Mouse (Mus musculus): ENCODE data around the gene Dscaml1. TPM values are rescaled to one million over a fixed set of nuclear protein-coding genes. Genes with fewer than 3 reads are reported as not detected.
A peak's percentile ranks its signal among the peaks of the same experiment; 100 is the strongest.

The Dscaml1 gene
- polyA plus RNA-seq, 1 experiment from 2014 or later = 0.06 TPM

GRCm38 (mm10) chr9:45610336-45611060, 184.1 kb downstream of the Dscaml1 start:
- H3K27me3 ChIP-seq (ENCODE audit: control insufficient read depth, insufficient read depth, low read length) = no peaks in the 10 kb centered on the region
- no peaks in the 10 kb centered on the region for H3K4me1 ChIP-seq (ENCODE audit: control insufficient read depth, insufficient read depth, low read length)
- WGBS = 58% methylated on average over 11 of the region's 11 CpGs
- no peak overlapping the region for H3K4me2 ChIP-seq (replicated peaks; ENCODE audit: low read depth, low read length)
- H3K9ac ChIP-seq (replicated peaks; ENCODE audit: low read depth, low read length) = no peak overlapping the region
- no peak overlapping the region for H3K27ac ChIP-seq (ENCODE audit: low read length)
- ATAC-seq (ENCODE audit: insufficient number of reproducible peaks, insufficient read depth, low FRiP score, low read depth) = no peak
- no peaks in the 10 kb centered on the region for H3K9me3 ChIP-seq (ENCODE audit: control insufficient read depth, low read depth, low read length)
- H3K36me3 ChIP-seq (ENCODE audit: control insufficient read depth, insufficient read depth, low read length) = no peaks in the 10 kb centered on the region
- H3K4me3 ChIP-seq (ENCODE audit: low read depth, low read length) = no peak overlapping the region

GRCm38 (mm10) chr9:45614616-45615015, 188.2 kb downstream of the Dscaml1 start:
- H3K4me1 ChIP-seq (ENCODE audit: control insufficient read depth, insufficient read depth, low read length) = no peaks in the 10 kb centered on the region
- no peak overlapping the region for H3K4me2 ChIP-seq (replicated peaks; ENCODE audit: low read depth, low read length)
- no peaks in the 10 kb centered on the region for H3K9me3 ChIP-seq (ENCODE audit: control insufficient read depth, low read depth, low read length)
- ATAC-seq (ENCODE audit: insufficient number of reproducible peaks, insufficient read depth, low FRiP score, low read depth) = no peak
- no peaks in the 10 kb centered on the region for H3K36me3 ChIP-seq (ENCODE audit: control insufficient read depth, insufficient read depth, low read length)
- no peak overlapping the region for H3K27ac ChIP-seq (ENCODE audit: low read length)
- no peaks in the 10 kb centered on the region for H3K27me3 ChIP-seq (ENCODE audit: control insufficient read depth, insufficient read depth, low read length)
- no peak overlapping the region for H3K9ac ChIP-seq (replicated peaks; ENCODE audit: low read depth, low read length)
- H3K4me3 ChIP-seq (ENCODE audit: low read depth, low read length) = no peak overlapping the region
- WGBS = 94% methylated on average over 1 of the region's 1 CpGs

GRCm38 (mm10) chr9:45617889-45618288, 191.5 kb downstream of the Dscaml1 start:
- Histone ChIP-seq H3K4me1 (ENCODE audit: control insufficient read depth, insufficient read depth, low read length) (no peaks in the 10 kb centered on the region), H3K27ac (ENCODE audit: low read length) (no peak overlapping the region), H3K4me3 (ENCODE audit: low read depth, low read length) (no peak overlapping the region), H3K9me3 (ENCODE audit: control insufficient read depth, low read depth, low read length) (no peaks in the 10 kb centered on the region), H3K36me3 (ENCODE audit: control insufficient read depth, insufficient read depth, low read length) (no peaks in the 10 kb centered on the region), H3K9ac (replicated peaks; ENCODE audit: low read depth, low read length) (no peak overlapping the region), H3K4me2 (replicated peaks; ENCODE audit: low read depth, low read length) (no peak overlapping the region), H3K27me3 (ENCODE audit: control insufficient read depth, insufficient read depth, low read length) (no peaks in the 10 kb centered on the region)
- WGBS = 83% methylated on average over 10 of the region's 10 CpGs
- ATAC-seq (ENCODE audit: insufficient number of reproducible peaks, insufficient read depth, low FRiP score, low read depth) = no peak

DNA sequence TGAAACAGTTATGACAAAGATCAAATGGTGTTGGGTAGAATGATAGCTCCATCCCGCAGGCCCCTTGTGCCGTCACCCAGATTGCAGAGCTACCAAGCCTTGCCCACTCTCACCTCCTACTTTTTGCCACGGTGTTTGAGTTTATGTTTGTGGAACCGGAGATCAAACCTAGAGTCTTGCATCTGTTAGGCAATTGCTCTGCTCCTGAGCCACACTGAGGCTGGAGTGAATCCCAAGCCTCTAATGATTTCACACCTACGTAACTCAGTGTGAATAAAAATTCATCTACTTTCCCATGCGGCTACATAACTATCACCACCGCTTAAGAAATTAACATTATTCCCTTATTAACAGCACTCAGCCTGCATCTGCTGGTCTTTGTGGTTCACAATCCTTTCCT, 192.0 kb downstream of the Dscaml1 start:
- Histone ChIP-seq H3K4me3 (ENCODE audit: low read depth, low read length) (no peak overlapping the region), H3K4me2 (replicated peaks; ENCODE audit: low read depth, low read length) (no peak overlapping the region), H3K4me1 (ENCODE audit: control insufficient read depth, insufficient read depth, low read length) (no peaks in the 10 kb centered on the region), H3K9me3 (ENCODE audit: control insufficient read depth, low read depth, low read length) (no peaks in the 10 kb centered on the region), H3K27ac (ENCODE audit: low read length) (no peak overlapping the region), H3K27me3 (ENCODE audit: control insufficient read depth, insufficient read depth, low read length) (no peaks in the 10 kb centered on the region), H3K36me3 (ENCODE audit: control insufficient read depth, insufficient read depth, low read length) (no peaks in the 10 kb centered on the region), H3K9ac (replicated peaks; ENCODE audit: low read depth, low read length) (no peak overlapping the region)
- 85% methylated on average over 7 of the region's 7 CpGs for WGBS
- ATAC-seq (ENCODE audit: insufficient number of reproducible peaks, insufficient read depth, low FRiP score, low read depth) = no peak

DNA sequence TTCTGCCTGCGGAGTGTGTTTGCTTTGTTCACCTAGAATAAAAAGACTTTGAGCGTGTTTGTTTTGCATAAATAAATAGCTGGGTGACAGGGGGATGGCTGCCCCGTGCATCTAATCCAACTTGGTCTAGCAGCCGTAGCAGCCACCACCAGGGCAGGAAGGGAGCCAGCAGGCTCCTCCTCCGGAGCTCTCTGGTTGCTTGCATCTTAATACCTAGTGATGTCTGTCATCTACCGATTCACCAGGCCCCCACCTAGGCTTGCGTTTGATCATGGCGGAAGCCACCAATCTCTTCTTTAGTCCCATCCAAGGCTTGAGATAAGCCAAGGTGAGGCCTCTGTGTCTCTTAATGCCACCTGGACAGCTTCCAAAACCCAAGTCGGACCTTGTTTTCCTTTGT, 193.6 kb downstream of the Dscaml1 start:
- no peaks in the 10 kb centered on the region for H3K27me3 ChIP-seq (ENCODE audit: control insufficient read depth, insufficient read depth, low read length)
- ATAC-seq (ENCODE audit: insufficient number of reproducible peaks, insufficient read depth, low FRiP score, low read depth) = no peak
- H3K9ac ChIP-seq (replicated peaks; ENCODE audit: low read depth, low read length) = no peak overlapping the region
- no peaks in the 10 kb centered on the region for H3K36me3 ChIP-seq (ENCODE audit: control insufficient read depth, insufficient read depth, low read length)
- H3K4me1 ChIP-seq (ENCODE audit: control insufficient read depth, insufficient read depth, low read length) = no peaks in the 10 kb centered on the region
- no peak overlapping the region for H3K27ac ChIP-seq (ENCODE audit: low read length)
- 43% methylated on average over 9 of the region's 9 CpGs for WGBS
- H3K4me3 ChIP-seq (ENCODE audit: low read depth, low read length) = no peak overlapping the region
- no peak overlapping the region for H3K4me2 ChIP-seq (replicated peaks; ENCODE audit: low read depth, low read length)
- no peaks in the 10 kb centered on the region for H3K9me3 ChIP-seq (ENCODE audit: control insufficient read depth, low read depth, low read length)

DNA sequence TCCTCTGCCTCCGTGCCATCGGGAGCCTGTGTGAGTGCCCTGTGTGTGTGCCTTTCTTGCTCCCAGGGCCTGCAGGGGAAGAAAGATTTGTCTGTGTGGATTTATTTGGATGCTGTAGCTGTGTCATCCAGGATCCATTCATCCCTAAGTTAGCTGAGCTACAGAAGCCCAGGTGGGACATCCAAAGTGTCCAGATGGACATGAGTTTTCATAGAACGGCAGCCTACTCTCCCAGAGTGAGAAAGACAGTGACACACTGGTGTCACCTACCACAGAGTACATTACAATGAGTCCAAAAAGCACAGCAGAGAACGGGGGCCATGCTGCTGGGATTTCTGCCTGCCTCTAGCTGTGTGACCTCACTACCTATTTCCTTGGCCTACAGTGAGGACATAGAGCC, 194.5 kb downstream of the Dscaml1 start:
- Histone ChIP-seq H3K4me1 (ENCODE audit: control insufficient read depth, insufficient read depth, low read length) (no peaks in the 10 kb centered on the region), H3K4me3 (ENCODE audit: low read depth, low read length) (no peak overlapping the region), H3K4me2 (replicated peaks; ENCODE audit: low read depth, low read length) (no peak overlapping the region), H3K9ac (replicated peaks; ENCODE audit: low read depth, low read length) (no peak overlapping the region), H3K9me3 (ENCODE audit: control insufficient read depth, low read depth, low read length) (no peaks in the 10 kb centered on the region), H3K36me3 (ENCODE audit: control insufficient read depth, insufficient read depth, low read length) (no peaks in the 10 kb centered on the region), H3K27me3 (ENCODE audit: control insufficient read depth, insufficient read depth, low read length) (no peaks in the 10 kb centered on the region), H3K27ac (ENCODE audit: low read length) (no peak overlapping the region)
- ATAC-seq (ENCODE audit: insufficient number of reproducible peaks, insufficient read depth, low FRiP score, low read depth) = no peak
- WGBS = 93% methylated on average over 4 of the region's 4 CpGs

- H3K4me1 ChIP-seq (ENCODE audit: control insufficient read depth, insufficient read depth, low read length) = no peaks in the 10 kb centered on the region
- H3K36me3 ChIP-seq (ENCODE audit: control insufficient read depth, insufficient read depth, low read length) = no peaks in the 10 kb centered on the region
- H3K9me3 ChIP-seq (ENCODE audit: control insufficient read depth, low read depth, low read length) = no peaks in the 10 kb centered on the region
- H3K4me2 ChIP-seq (replicated peaks; ENCODE audit: low read depth, low read length) = no peak overlapping the region
- 64% methylated on average over 6 of the region's 6 CpGs for WGBS
- H3K9ac ChIP-seq (replicated peaks; ENCODE audit: low read depth, low read length) = no peak overlapping the region
- H3K27ac ChIP-seq (ENCODE audit: low read length) = no peak overlapping the region
- H3K4me3 ChIP-seq (ENCODE audit: low read depth, low read length) = no peak overlapping the region
- no peak for ATAC-seq (ENCODE audit: insufficient number of reproducible peaks, insufficient read depth, low FRiP score, low read depth)
- H3K27me3 ChIP-seq (ENCODE audit: control insufficient read depth, insufficient read depth, low read length) = no peaks in the 10 kb centered on the region
These were observed 199.5 kb downstream of the Dscaml1 start for GRCm38 (mm10) chr9:45625889-45626446.

DNA sequence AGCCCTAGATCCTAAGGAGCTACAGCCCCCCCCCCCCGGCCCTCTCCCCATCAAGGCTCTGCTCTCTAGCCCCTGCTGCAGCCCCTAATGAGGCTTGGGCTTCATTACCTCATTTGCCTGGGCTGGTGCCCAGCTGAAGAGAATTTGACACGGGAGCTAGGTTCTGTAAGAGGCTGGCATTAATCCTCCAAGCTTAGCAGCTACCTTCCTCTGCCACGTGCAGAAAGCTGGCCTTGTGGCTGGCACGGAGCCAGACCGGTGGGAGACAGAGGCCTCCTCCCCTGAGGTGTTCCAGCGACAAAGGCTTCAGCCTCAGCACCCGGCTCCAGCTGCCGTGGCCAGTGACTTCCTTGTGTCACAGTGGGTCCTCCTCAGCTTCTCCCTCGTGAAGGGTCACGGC, 206.1 kb downstream of the Dscaml1 start:
- no peaks in the 10 kb centered on the region for H3K9me3 ChIP-seq (ENCODE audit: control insufficient read depth, low read depth, low read length)
- H3K4me2 ChIP-seq (replicated peaks; ENCODE audit: low read depth, low read length) = no peak overlapping the region
- no peak overlapping the region for H3K4me3 ChIP-seq (ENCODE audit: low read depth, low read length)
- H3K27ac ChIP-seq (ENCODE audit: low read length) = no peak overlapping the region
- no peaks in the 10 kb centered on the region for H3K27me3 ChIP-seq (ENCODE audit: control insufficient read depth, insufficient read depth, low read length)
- ATAC-seq (ENCODE audit: insufficient number of reproducible peaks, insufficient read depth, low FRiP score, low read depth) = 0 out of 2 replicates have a peak, but pooled peaks have one; percentile 44
- 34% methylated on average over 10 of the region's 10 CpGs for WGBS
- H3K9ac ChIP-seq (replicated peaks; ENCODE audit: low read depth, low read length) = no peak overlapping the region
- H3K36me3 ChIP-seq (ENCODE audit: control insufficient read depth, insufficient read depth, low read length) = no peaks in the 10 kb centered on the region
- H3K4me1 ChIP-seq (ENCODE audit: control insufficient read depth, insufficient read depth, low read length) = peaks cover 9% of the 10 kb centered on the region; the same call in 1 of the 2 replicates

Measured in stomach, embryonic 14.5 days (tissue).